Mouse (Mus musculus): ENCODE data around the gene Axdnd1.

- TF ChIP-seq POLR2A (IDR thresholded peaks at IDR 0.05; ENCODE audit: low read depth, low read length) (no peak), CTCF (IDR thresholded peaks at IDR 0.05; ENCODE audit: extremely low read depth, insufficient read length, insufficient replicate concordance, low read depth, low read length) (no peak)
These were observed 76.5 kb downstream of the Axdnd1 start for GRCm38 (mm10) chr1:156344433-156344832.

Measured in small intestine, adult 2 months (tissue).